Mouse (Mus musculus) CD4-positive, CD25-positive, alpha-beta regulatory T cell, adult 2 months (primary cell): ENCODE results near the gene Cog4.

Source experiments
- DNase-seq: peaks from one replicate; pipeline ENCODE4 v3.0.0-alpha.2; 2012; ENCODE audit warnings: low read depth, low spot score

Gene Cog4

GRCm38 (mm10) chr8:110888860-110889259 lies 42.5 kb downstream of the Cog4 start:
- no peak for DNase-seq

- no peak for DNase-seq
Observed at GRCm38 (mm10) chr8:110889904-110890470, 43.6 kb downstream of the Cog4 start.

GRCm38 (mm10) chr8:110892040-110892439 lies 45.6 kb downstream of the Cog4 start:
- no peak for DNase-seq

GRCm38 (mm10) chr8:110892913-110893312 lies 46.5 kb downstream of the Cog4 start:
- no peak for DNase-seq

- DNase-seq: no peak
Observed at GRCm38 (mm10) chr8:110894851-110895250, 48.5 kb downstream of the Cog4 start.

- DNase-seq: no peak
Observed at GRCm38 (mm10) chr8:110895254-110895653, 48.9 kb downstream of the Cog4 start.

GRCm38 (mm10) chr8:110895812-110896211 lies 49.4 kb downstream of the Cog4 start:
- DNase-seq: no peak

GRCm38 (mm10) chr8:110897495-110897894 lies 51.1 kb downstream of the Cog4 start:
- no peak for DNase-seq

GRCm38 (mm10) chr8:110901056-110901455 lies 54.7 kb downstream of the Cog4 start:
- no peak for DNase-seq

GRCm38 (mm10) chr8:110901839-110902578 lies 55.6 kb downstream of the Cog4 start, which contains the start of gene Fuk:
TSS of gene Fuk (minus strand) at chr8:110902488.
- DNase-seq: peak; percentile 84

GRCm38 (mm10) chr8:110902579-110902965 lies 56.2 kb downstream of the Cog4 start:
- no peak for DNase-seq

GRCm38 (mm10) chr8:110905404-110905803 lies 59.0 kb downstream of the Cog4 start:
- DNase-seq: no peak

GRCm38 (mm10) chr8:110906682-110907081 lies 60.3 kb downstream of the Cog4 start:
- no peak for DNase-seq

GRCm38 (mm10) chr8:110909850-110910249 lies 63.5 kb downstream of the Cog4 start:
- DNase-seq: peak; percentile 25

- peak; percentile 28 for DNase-seq
Observed at GRCm38 (mm10) chr8:110911576-110912570, 65.5 kb downstream of the Cog4 start.

GRCm38 (mm10) chr8:110917415-110917814 lies 71.0 kb downstream of the Cog4 start:
- no peak for DNase-seq

GRCm38 (mm10) chr8:110918027-110918426 lies 71.6 kb downstream of the Cog4 start:
- DNase-seq: no peak

- DNase-seq: no peak
Observed at GRCm38 (mm10) chr8:110918460-110918859, 72.1 kb downstream of the Cog4 start.

- DNase-seq: peak; percentile 91
Observed at GRCm38 (mm10) chr8:110919341-110920031, 73.1 kb downstream of the Cog4 start, which contains the start of gene St3gal2. TSS of gene St3gal2 (plus strand) at chr8:110919922.

- DNase-seq: no peak
Observed at GRCm38 (mm10) chr8:110920032-110920772, 73.8 kb downstream of the Cog4 start.
